Mouse (Mus musculus) embryonic facial prominence, embryonic 14.5 days (tissue): Measurements from ENCODE around the gene Tcp11l1. TPM values are rescaled to one million over a fixed set of nuclear protein-coding genes. Genes with fewer than 3 reads are reported as not detected.
A peak's percentile ranks its signal among the peaks of the same experiment; 100 is the strongest.

Source experiments
- ATAC-seq: fragments of 200-750 bp; cut with Nextera tagmentation; 2 replicates; pipeline ENCODE4 v1.8.0; 2017; ENCODE audit warnings: low read depth, moderate number of reproducible peaks, moderate TSS enrichment
- DNase-seq: peaks from one replicate; pipeline ENCODE4 v3.0.0-alpha.2; 2015; ENCODE audit warnings: low spot score
- H3K27ac ChIP-seq: fragments of 300-500 bp; sonication (generic); replicated peaks from 2 replicates; pipeline ENCODE4 v1.5.1; 2014; ENCODE audit warnings: low read depth, mild to moderate bottlenecking, low read length, moderate library complexity
- H3K27me3 ChIP-seq: fragments of 300-500 bp; sonication (generic); replicated peaks from 2 replicates; pipeline ENCODE4 v1.6.1; 2014; ENCODE audit warnings: low read length; ENCODE audit not compliant: control insufficient read depth, insufficient read depth
- H3K36me3 ChIP-seq: fragments of 300-500 bp; sonication (generic); 2 replicates; pipeline ENCODE4 v1.6.1; 2014; ENCODE audit warnings: low read length, mixed read lengths; ENCODE audit not compliant: control insufficient read depth, insufficient read depth
- H3K4me1 ChIP-seq: fragments of 300-500 bp; sonication (generic); 2 replicates; pipeline ENCODE4 v1.6.1; 2014; ENCODE audit warnings: antibody characterized with exemption, low read length; ENCODE audit not compliant: control insufficient read depth, insufficient read depth
- H3K4me2 ChIP-seq: fragments of 300-500 bp; sonication (generic); 2 replicates; pipeline ENCODE4 v1.6.1; 2014; ENCODE audit warnings: low read depth, mild to moderate bottlenecking, low read length, moderate library complexity, mixed read lengths
- H3K4me3 ChIP-seq: fragments of 300-500 bp; sonication (generic); 2 replicates; pipeline ENCODE4 v1.5.1; 2014; ENCODE audit warnings: low read depth, mild to moderate bottlenecking, low read length
- H3K9ac ChIP-seq: fragments of 300-500 bp; sonication (generic); 2 replicates; pipeline ENCODE4 v1.6.1; 2014; ENCODE audit warnings: low read depth, mild to moderate bottlenecking, low read length, moderate library complexity, mixed read lengths
- H3K9me3 ChIP-seq: fragments of 300-500 bp; sonication (generic); 2 replicates; pipeline ENCODE4 v1.6.1; 2016; ENCODE audit warnings: low read length; ENCODE audit not compliant: control insufficient read depth
- WGBS: fragments of 180-500 bp; shearing (Covaris S2); extraction: QIAGEN DNeasy Blood & Tissue Kit; methylation state at CpG from one replicate; pipeline ENCODE4 v1.1.7; 2014; 5-methylcytosine and 5-hydroxymethylcytosine counted together
- polyA plus RNA-seq: library from polyadenylated mRNA; unstranded; fragments of >200 nt; fragmentation: Nextera tagmentation; extraction: Ambion mirVana; gene quantifications from 2 replicates; pipeline ENCODE4 v1.2.1, GENCODE M21; 2014

Gene Tcp11l1
- polyA plus RNA-seq, 1 experiment from 2014 or later: 32.6 TPM

GRCm38 (mm10) chr2:104741015-104741758, 29.2 kb upstream of the Tcp11l1 start:
- Histone ChIP-seq H3K9ac (no peak overlapping the region), H3K9me3 (no peaks in the 10 kb centered on the region), H3K27me3 (peaks cover 11% of the 10 kb centered on the region; the same call in 1 of the 2 replicates), H3K36me3 (no peaks in the 10 kb centered on the region), H3K27ac (no peak overlapping the region), H3K4me2 (peak overlapping the region; percentile 20), H3K4me3 (no peak overlapping the region), H3K4me1 (peaks cover 8% of the 10 kb centered on the region; the same call in 1 of the 2 replicates)
- WGBS: 30% methylated on average over 7 of the region's 7 CpGs
- DNase-seq (peak; percentile 41), ATAC-seq (no peak)

DNA sequence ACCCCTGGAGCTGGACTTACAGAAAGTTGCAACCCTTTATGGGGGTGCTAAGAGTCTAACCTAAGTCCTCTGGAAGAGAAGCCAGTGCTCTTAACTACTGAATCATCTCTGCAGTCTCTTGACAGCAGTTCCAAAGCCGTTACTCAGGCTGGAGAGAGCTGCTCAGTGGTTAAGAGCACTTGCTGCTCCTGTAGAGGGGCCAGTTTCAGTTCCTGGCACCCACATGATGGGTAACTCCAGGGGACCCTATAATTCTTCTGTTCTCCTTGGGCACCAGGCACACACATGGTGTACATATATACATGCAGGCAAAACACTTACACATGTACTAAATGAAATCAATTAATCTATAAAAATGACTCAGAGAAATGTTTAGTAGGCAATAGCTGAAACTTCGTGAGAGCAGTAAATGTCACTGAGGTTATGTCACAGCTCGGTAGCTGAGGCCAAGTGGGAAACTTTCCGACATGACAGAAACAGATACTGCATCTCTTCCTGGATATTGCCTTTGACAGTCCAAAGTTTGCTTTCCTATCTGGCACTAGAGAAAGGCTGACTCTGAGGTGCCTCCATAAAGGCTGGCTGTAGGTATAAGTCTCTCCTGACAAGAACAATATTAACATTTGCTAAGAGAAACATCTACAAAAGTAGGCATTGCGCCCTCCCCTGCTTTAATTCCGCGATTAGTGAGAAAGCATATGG, 28.4 kb upstream of the Tcp11l1 start:
- no peak for ATAC-seq

DNA sequence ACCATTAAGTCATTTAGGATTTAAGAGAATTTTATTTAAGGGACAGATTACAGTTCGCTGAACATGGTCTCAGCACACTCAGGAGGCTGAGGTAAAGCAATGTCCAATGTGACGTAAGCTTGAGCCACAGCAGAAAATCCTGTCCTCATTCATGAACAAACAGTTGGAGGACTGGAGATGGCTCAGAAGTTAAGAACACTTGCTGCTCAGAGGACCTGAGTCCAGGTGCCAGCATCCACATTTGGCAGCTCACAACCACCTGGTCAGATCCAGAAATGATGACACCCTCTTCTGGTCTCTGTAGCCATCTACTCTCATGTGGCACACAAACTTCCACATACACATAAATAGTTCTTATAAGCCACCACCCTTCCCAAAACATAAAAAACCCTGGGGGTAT, 27.7 kb upstream of the Tcp11l1 start:
- ATAC-seq: no peak

More for the DNA sequence above, 28.4 kb upstream of the Tcp11l1 start:
- H3K9ac ChIP-seq: no peak overlapping the region
- peaks cover 11% of the 10 kb centered on the region; the same call in 1 of the 2 replicates for H3K27me3 ChIP-seq
- no peak overlapping the region for H3K4me2 ChIP-seq
- H3K4me1 ChIP-seq: peaks cover 8% of the 10 kb centered on the region; the same call in 1 of the 2 replicates
- H3K27ac ChIP-seq: no peak overlapping the region
- no peak overlapping the region for H3K4me3 ChIP-seq
- DNase-seq: no peak
- WGBS: 54% methylated on average over 7 of the region's 7 CpGs
- H3K9me3 ChIP-seq: no peaks in the 10 kb centered on the region
- H3K36me3 ChIP-seq: no peaks in the 10 kb centered on the region

DNA sequence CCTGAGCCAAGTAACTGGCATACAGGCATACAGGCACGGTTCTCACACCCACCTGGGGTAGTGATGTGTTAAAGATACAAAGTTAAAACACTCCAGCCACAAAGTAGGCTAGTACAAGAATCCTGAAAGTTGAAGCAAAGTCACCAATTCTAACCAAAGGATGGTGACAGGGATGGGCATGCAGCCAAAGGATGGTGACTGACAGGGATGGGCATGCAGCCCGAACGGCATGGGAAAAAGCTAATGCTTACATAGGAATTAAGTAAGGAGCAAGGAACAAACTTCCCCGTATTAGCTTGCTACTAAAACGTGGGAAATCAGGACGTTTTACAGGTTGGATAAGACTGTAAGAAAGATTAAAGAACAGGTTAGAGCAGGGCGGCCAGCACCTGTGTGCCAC, 24.3 kb upstream of the Tcp11l1 start:
- Histone ChIP-seq H3K27me3 (0 out of 2 replicates have a peak, but pooled peaks cover 2% of the 10 kb centered on the region), H3K4me3 (no peak overlapping the region), H3K9ac (no peak overlapping the region), H3K36me3 (no peaks in the 10 kb centered on the region), H3K4me1 (peaks cover 1% of the 10 kb centered on the region; the same call in 1 of the 2 replicates), H3K4me2 (no peak overlapping the region), H3K9me3 (no peaks in the 10 kb centered on the region), H3K27ac (no peak overlapping the region)
- peak; percentile 22 for DNase-seq
- ATAC-seq: no peak; the same call in 1 of the 2 replicates
- 59% methylated on average over 7 of the region's 7 CpGs for WGBS

More for the DNA sequence above, 27.7 kb upstream of the Tcp11l1 start:
- no peak for DNase-seq
- Histone ChIP-seq H3K27me3 (peaks cover 11% of the 10 kb centered on the region; the same call in 1 of the 2 replicates), H3K4me1 (peaks cover 8% of the 10 kb centered on the region; the same call in 1 of the 2 replicates), H3K36me3 (no peaks in the 10 kb centered on the region), H3K4me3 (no peak overlapping the region), H3K27ac (no peak overlapping the region), H3K9ac (no peak overlapping the region), H3K9me3 (no peaks in the 10 kb centered on the region), H3K4me2 (no peak overlapping the region)
- WGBS: 88% methylated on average over 2 of the region's 2 CpGs

DNA sequence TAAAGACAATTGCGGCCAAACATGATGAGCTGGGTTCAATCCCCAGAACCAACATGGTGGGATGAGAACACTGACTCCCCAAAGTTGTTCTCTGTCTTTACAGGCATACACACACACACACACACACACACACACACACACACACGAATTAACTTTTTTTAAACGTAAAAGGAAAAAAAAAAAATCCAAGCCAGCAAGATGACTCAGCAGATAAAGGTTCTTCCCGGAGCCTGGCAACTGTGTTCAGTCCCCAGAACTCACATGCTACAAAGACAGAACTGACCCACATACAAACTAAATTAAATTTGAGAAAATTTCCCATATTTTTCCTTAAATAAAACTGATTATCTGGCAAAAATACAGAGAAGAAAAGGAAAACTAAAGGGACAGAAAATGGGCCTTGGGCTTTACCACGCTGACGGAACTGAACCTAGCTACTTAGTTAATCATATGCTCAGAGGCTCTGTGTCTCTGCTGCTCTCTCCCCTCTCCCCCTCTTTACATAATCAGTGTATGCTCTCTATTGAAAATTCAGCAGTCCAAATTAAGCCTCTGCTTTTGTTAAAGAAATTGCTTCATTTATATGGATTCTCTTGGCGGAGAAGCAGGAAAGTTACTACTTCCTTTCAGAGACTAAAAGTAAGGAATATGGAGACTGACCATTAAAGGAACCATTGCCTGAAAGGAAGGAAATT, 20.7 kb upstream of the Tcp11l1 start:
- H3K9me3 ChIP-seq: no peaks in the 10 kb centered on the region
- H3K4me1 ChIP-seq: no peaks in the 10 kb centered on the region
- no peak overlapping the region for H3K4me2 ChIP-seq
- no peaks in the 10 kb centered on the region for H3K36me3 ChIP-seq
- H3K27me3 ChIP-seq: no peaks in the 10 kb centered on the region
- WGBS: 72% methylated on average over 7 of the region's 7 CpGs
- DNase-seq: no peak
- no peak overlapping the region for H3K4me3 ChIP-seq
- no peak overlapping the region for H3K9ac ChIP-seq
- ATAC-seq: no peak
- H3K27ac ChIP-seq: no peak overlapping the region

GRCm38 (mm10) chr2:104732033-104732444, 20.1 kb upstream of the Tcp11l1 start:
- no peak overlapping the region for H3K27ac ChIP-seq
- no peaks in the 10 kb centered on the region for H3K9me3 ChIP-seq
- no peak overlapping the region for H3K9ac ChIP-seq
- ATAC-seq (no peak), DNase-seq (peak; percentile 24)
- no peaks in the 10 kb centered on the region for H3K36me3 ChIP-seq
- H3K4me3 ChIP-seq: no peak overlapping the region
- H3K4me1 ChIP-seq: no peaks in the 10 kb centered on the region
- no peaks in the 10 kb centered on the region for H3K27me3 ChIP-seq
- no peak overlapping the region for H3K4me2 ChIP-seq
- 69% methylated on average over 9 of the region's 9 CpGs for WGBS

DNA sequence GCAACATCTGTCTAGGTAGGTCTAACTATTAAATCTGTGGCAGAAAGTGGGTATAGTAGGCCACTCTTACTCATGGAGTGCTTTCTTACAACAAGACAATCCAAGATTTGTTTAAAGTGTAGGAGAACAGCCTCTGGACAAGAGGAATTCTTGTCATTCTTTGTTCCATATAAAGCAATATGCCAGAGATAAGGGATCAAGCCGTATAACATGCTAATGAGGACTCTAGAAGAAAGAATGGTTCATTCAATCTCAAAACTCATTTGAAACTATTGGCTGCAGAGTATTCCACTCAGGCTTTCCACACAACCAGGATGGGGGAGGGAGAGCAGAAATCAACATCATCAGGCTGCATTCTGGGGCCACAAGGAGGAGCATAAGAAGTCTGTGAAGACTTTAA, 15.4 kb upstream of the Tcp11l1 start:
- Histone ChIP-seq H3K36me3 (no peaks in the 10 kb centered on the region), H3K4me2 (no peak overlapping the region), H3K4me1 (no peaks in the 10 kb centered on the region), H3K9ac (no peak overlapping the region), H3K27me3 (no peaks in the 10 kb centered on the region), H3K9me3 (no peaks in the 10 kb centered on the region), H3K27ac (no peak overlapping the region), H3K4me3 (no peak overlapping the region)
- ATAC-seq: no peak
- 55% methylated on average over 1 of the region's 1 CpGs for WGBS
- DNase-seq: no peak

DNA sequence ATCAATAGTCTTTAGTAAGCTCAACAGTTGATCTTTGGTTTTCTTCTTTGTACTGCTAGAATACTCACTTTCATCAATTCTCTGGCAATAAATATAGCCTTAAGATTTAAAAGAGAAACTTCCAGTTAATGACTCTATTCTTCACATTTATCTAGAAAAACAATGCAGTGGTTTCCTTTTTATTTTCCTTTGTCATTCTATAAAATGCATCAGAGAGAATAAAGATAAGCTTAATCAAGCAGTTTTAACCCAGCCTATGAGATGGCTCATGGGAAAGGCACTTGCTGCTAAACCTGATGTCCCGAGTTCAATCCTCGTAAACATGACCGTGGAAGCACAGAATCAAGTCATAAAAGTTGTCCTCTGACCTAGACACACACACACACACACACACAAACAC, 10.1 kb upstream of the Tcp11l1 start:
- no peaks in the 10 kb centered on the region for H3K9me3 ChIP-seq
- WGBS: 86% methylated on average over 3 of the region's 3 CpGs
- H3K4me3 ChIP-seq: no peak overlapping the region
- no peaks in the 10 kb centered on the region for H3K36me3 ChIP-seq
- H3K27me3 ChIP-seq: no peaks in the 10 kb centered on the region
- ATAC-seq (no peak), DNase-seq (no peak)
- no peak overlapping the region for H3K4me2 ChIP-seq
- no peak overlapping the region for H3K9ac ChIP-seq
- H3K27ac ChIP-seq: no peak overlapping the region
- H3K4me1 ChIP-seq: no peaks in the 10 kb centered on the region
